Mouse (Mus musculus) bone marrow, adult 2 months (tissue): ENCODE data around the gene Cd52.

Experiments
- CTCF ChIP-seq: fragments of 200-500 bp; IDR thresholded peaks from 2 replicates; pipeline ENCODE4 v1.5.1; 2011; ENCODE audit warnings: low read length, control low read depth; ENCODE audit not compliant: control insufficient read depth, insufficient read depth
- POLR2A ChIP-seq: fragments of 200-500 bp; IDR thresholded peaks from 2 replicates; pipeline ENCODE4 v1.6.1; 2011; ENCODE audit warnings: low read depth, mild to moderate bottlenecking, control low read depth, low read length, borderline replicate concordance; ENCODE audit not compliant: control insufficient read depth

DNA sequence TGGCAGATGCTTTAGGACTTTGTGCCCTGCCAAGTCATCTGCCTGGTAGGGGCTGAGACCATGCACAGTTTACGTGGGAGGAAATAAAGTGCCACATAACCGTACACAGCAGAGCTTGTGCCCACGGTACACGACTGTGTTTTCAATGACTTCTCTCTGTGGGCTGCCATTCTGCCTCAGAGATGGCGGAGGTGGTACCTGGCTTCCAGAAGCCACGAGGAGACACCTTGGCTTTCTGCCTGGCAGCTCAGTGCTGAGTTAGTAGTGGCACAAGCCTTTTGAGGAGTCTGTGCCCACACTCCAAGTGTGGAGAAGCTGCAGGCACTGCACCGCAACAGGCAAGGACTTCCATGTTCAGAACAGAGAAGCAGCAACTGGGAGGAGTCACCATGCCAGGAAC lies 12.8 kb upstream of the Cd52 start:
- TF ChIP-seq CTCF (no peak), POLR2A (no peak)
